Mouse (Mus musculus): ENCODE measurements around the gene Xpot.

DNA sequence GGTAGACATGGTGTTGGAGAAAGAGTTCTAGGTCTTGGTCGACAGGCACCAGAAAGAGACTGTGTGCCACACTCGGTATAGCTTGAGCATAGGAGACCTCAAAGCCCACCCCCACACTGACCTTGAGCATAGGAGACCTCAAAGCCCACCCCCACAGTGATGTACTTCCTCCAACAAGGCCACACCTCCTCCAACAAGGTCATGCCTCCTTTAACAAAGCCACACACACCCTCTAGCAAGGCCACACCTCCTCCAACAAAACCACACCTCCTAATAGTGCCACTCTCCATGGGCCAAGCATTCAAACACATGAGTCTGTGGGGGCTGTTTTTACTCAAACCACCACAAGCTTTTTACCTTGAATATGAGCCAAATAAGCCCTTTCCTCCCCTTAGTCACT, 36.6 kb upstream of the Xpot start:
- no peak for TF ChIP-seq GATA1 (IDR thresholded peaks at IDR 0.05; ENCODE audit: low read length)
- no peak for TF ChIP-seq TAL1 (IDR thresholded peaks at IDR 0.05; ENCODE audit: low read length)
